Mouse (Mus musculus): ENCODE data around the gene Arhgef25. TPM values are rescaled to one million over a fixed set of nuclear protein-coding genes. Genes with fewer than 3 reads are reported as not detected.
"Not testable (repeated sequence)": the region's sequence is repeated elsewhere in the genome, so short reads cannot be mapped to it uniquely, and the experiment has no call there.

The Arhgef25 gene
- polyA plus RNA-seq, 1 experiment from 2014 or later: 24.7 TPM

DNA sequence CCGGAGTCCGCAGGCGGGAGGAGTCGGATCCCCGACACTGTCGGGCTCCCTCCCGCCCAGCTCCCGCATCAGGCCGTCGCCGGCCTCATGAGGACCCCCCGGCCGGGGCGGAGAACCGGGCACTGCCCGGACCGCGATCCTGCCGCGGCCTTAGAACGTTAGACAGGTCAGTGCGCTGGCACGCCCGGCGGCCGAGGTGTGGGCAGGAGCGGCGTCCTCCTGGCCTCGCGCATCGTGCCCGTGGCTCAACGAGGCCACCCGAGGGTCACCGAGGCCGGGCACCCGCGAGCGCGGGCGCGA, 24.6 kb downstream of the Arhgef25 start:
- Histone ChIP-seq H3K27ac (peak overlapping the region; percentile 25; the same call in 1 of the 2 replicates), H3K9ac (peak overlapping the region; percentile 59)
- under 1% methylated on average over 42 of the region's 42 CpGs for WGBS

DNA sequence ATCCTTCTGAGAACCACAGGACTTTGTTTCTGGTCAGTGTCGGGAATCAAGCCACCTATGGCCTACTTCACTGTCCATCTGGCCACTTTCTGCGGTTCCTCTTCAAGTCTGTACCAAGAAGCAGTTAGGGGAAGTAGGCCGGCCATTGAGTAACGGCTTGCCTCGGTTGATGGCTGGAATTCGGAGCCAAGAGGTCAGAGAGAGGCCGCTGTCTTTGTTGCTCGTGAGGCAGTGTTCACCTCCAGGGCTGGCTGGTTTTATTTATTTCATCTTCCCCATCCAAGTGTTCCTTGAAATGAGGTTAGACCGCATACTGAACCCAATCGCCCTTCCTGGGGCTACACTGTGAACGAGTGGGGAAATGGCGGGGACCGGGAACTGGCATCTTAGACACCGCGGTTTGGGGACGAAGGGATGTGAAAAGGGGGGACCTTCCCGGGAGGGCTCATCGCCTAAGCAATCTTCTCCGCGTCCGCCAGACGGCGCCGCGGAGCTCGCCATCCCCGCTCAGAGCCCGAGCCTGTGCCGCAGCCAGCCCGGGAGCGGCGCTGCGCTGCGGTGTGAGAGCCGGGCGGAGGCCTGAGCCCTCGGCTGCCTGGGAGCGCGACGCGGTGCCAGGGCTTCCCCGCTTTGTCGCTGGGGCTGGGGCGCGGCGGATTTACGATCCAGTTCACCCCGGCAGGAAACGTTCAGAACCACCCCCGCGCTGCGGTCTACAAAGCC, 25.1 kb downstream of the Arhgef25 start, which contains the start of gene B4galnt1:
TSS of gene B4galnt1 (plus strand) at position 595 of the 723 bp plus-strand sequence.
- ATAC-seq (replicated peaks; ENCODE audit: insufficient number of reproducible peaks, insufficient read depth, low FRiP score, low read depth): peak; percentile 73
- no peaks in the 10 kb centered on the region for H3K36me3 ChIP-seq
- H3K4me1 ChIP-seq (replicated peaks): peaks cover 24% of the 10 kb centered on the region
- peak within 1 kb of the TSS; percentile 25; the same call in 1 of the 2 replicates for H3K27ac ChIP-seq
- peak within 1 kb of the TSS; percentile 100 for H3K4me2 ChIP-seq
- peaks cover 68% of the 10 kb centered on the region for H3K27me3 ChIP-seq
- H3K4me3 ChIP-seq: peak within 1 kb of the TSS; percentile 59
- 2% methylated on average over 52 of the region's 52 CpGs for WGBS
- H3K9me3 ChIP-seq (replicated peaks): no peaks in the 10 kb centered on the region
- peak within 1 kb of the TSS; percentile 59 for H3K9ac ChIP-seq

More for the DNA sequence above, 24.6 kb downstream of the Arhgef25 start:
- H3K36me3 ChIP-seq: no peaks in the 10 kb centered on the region
- H3K9me3 ChIP-seq (replicated peaks): no peaks in the 10 kb centered on the region
- peaks cover 73% of the 10 kb centered on the region for H3K27me3 ChIP-seq
- peak overlapping the region; percentile 59 for H3K4me3 ChIP-seq
- H3K4me1 ChIP-seq (replicated peaks): peaks cover 30% of the 10 kb centered on the region
- peak; percentile 15; the same call in 1 of the 2 replicates for ATAC-seq (replicated peaks; ENCODE audit: insufficient number of reproducible peaks, insufficient read depth, low FRiP score, low read depth)
- peak overlapping the region; percentile 100 for H3K4me2 ChIP-seq

DNA sequence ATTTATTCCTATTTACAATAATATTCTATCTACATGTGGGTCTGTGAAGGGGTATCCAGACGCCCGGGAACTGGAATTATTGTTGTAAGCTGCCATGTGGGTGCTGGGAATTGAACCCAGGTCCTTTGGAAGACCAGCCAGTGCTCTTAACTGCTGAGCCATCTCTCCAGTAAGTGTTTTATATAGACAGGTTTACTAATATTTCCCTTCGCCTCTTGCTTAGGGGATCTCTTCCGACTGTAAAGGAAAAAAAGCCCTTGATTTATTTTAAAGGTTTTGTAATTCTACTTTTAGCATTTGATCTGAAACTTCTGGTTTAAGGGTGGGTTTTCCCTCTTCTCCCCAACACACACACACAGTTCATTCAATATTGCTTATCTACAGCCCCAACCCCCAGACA, 25.7 kb downstream of the Arhgef25 start:
- Histone ChIP-seq H3K27me3 (peaks cover 62% of the 10 kb centered on the region), H3K4me1 (replicated peaks) (peaks cover 24% of the 10 kb centered on the region), H3K27ac (no peak overlapping the region), H3K4me3 (no peak overlapping the region), H3K9me3 (replicated peaks) (no peaks in the 10 kb centered on the region), H3K4me2 (0 out of 2 replicates have a peak overlapping the region, but pooled peaks have one; percentile 100), H3K36me3 (no peaks in the 10 kb centered on the region), H3K9ac (no peak overlapping the region)
- 82% methylated on average over 4 of the region's 4 CpGs for WGBS
- no peak for ATAC-seq (replicated peaks; ENCODE audit: insufficient number of reproducible peaks, insufficient read depth, low FRiP score, low read depth)

DNA sequence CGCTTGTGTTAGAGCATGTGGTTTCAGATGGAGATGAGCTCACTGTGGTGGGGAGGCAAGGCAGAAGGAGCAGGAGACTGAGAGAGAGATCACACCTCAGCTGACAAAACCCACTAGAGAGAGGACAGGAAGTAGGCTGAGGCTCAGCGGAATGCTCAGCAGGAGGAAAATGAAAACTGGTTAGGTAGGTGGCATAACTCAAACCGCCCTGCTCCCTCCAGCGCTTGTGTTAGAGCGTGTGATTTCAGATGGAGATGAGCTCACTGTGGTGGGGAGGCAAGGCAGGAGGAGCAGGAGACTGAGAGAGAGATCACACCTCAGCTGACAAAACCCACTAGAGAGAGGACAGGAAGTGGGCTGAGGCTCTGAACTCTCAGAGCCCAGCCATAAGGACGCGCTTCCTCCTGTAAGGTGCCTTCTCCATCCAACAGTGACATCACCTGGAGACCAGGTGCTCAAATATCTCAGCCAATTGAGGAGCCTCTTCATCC, 27.1 kb downstream of the Arhgef25 start:
- H3K9ac ChIP-seq; H3K9me3 ChIP-seq (replicated peaks); H3K27ac ChIP-seq; H3K4me3 ChIP-seq; H3K36me3 ChIP-seq; H3K4me2 ChIP-seq; ATAC-seq (replicated peaks; ENCODE audit: insufficient number of reproducible peaks, insufficient read depth, low FRiP score, low read depth): not testable (repeated sequence)
- Histone ChIP-seq H3K4me1 (replicated peaks) (peaks cover 22% of the 10 kb centered on the region), H3K27me3 (peaks cover 49% of the 10 kb centered on the region)
- WGBS: 39% methylated on average over 7 of the region's 7 CpGs

DNA sequence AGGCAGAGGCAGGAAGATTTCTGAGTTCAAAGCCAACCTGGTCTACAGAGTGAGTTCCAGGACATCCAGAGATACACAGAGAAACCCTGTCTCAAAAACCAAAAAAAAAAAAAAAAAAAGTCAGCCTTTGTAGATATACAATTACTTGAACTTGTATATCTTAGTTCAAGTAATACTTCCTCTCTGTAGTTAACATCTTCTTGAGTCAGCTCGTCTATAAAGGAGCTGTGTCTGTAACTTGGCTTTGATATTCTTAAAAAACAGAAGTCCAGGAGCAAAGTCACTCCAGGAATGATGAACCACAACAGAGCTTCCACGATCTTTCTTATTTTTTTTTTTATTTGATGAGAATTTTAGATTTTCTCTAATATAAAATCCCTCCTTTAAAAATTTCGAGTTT, 29.2 kb downstream of the Arhgef25 start:
- H3K27me3 ChIP-seq: peaks cover 29% of the 10 kb centered on the region
- no peak overlapping the region for H3K27ac ChIP-seq
- no peak overlapping the region for H3K4me2 ChIP-seq
- no peaks in the 10 kb centered on the region for H3K9me3 ChIP-seq (replicated peaks)
- 52% methylated on average over 3 of the region's 3 CpGs for WGBS
- H3K4me1 ChIP-seq (replicated peaks): peaks cover 11% of the 10 kb centered on the region
- H3K4me3 ChIP-seq: no peak overlapping the region
- H3K36me3 ChIP-seq: no peaks in the 10 kb centered on the region
- no peak overlapping the region for H3K9ac ChIP-seq
- no peak for ATAC-seq (replicated peaks; ENCODE audit: insufficient number of reproducible peaks, insufficient read depth, low FRiP score, low read depth)

DNA sequence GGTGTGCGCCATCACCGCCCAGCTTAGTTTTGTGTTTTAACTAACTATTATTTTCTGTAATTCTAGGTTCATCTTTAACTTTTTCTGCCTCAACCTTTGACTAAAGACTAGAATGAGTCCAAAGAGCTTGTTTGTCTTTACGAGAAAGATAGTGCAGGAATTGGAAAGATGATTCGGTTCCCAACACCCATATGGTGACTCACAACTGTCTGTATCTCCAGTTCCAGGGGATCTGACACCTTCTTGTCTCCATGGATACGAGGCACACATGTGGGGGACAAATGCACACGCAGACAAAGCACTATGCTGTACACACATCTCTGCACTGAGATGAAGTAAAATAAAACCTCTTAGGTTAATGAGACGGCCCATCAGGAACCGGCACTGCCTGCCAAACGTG, 29.8 kb downstream of the Arhgef25 start:
- H3K9me3 ChIP-seq (replicated peaks): no peaks in the 10 kb centered on the region
- H3K4me2 ChIP-seq: no peak overlapping the region
- ATAC-seq (replicated peaks; ENCODE audit: insufficient number of reproducible peaks, insufficient read depth, low FRiP score, low read depth): no peak
- H3K9ac ChIP-seq: no peak overlapping the region
- H3K27ac ChIP-seq: no peak overlapping the region
- 75% methylated on average over 9 of the region's 9 CpGs for WGBS
- H3K36me3 ChIP-seq: no peaks in the 10 kb centered on the region
- peaks cover 22% of the 10 kb centered on the region for H3K27me3 ChIP-seq
- no peak overlapping the region for H3K4me3 ChIP-seq
- H3K4me1 ChIP-seq (replicated peaks): peaks cover 5% of the 10 kb centered on the region

DNA sequence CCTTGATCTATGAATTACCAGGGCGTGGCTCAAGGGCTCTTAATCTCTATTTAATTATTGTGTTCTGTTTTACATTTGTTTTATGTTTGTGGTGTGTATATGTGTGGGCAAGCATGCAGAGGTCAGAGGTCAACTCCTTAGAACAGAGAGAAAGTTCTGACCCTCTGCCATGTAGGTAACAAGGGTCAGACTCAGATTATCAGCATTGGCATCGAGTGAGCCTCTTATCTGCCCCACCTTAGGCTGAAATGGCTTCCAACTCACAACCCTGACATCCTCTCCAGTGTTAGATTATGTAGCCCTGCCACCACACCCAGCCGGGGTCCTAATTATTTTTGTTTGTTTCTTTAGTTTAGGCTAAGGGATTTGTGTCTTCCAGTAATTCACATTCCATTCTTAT, 31.4 kb downstream of the Arhgef25 start:
- no peaks in the 10 kb centered on the region for H3K9me3 ChIP-seq (replicated peaks)
- no peak overlapping the region for H3K9ac ChIP-seq
- no peaks in the 10 kb centered on the region for H3K36me3 ChIP-seq
- ATAC-seq (replicated peaks; ENCODE audit: insufficient number of reproducible peaks, insufficient read depth, low FRiP score, low read depth): no peak
- H3K4me2 ChIP-seq: no peak overlapping the region
- H3K4me3 ChIP-seq: no peak overlapping the region
- H3K27ac ChIP-seq: no peak overlapping the region
- no peaks in the 10 kb centered on the region for H3K4me1 ChIP-seq (replicated peaks)
- WGBS: 56% methylated on average over 3 of the region's 3 CpGs
- peaks cover 7% of the 10 kb centered on the region for H3K27me3 ChIP-seq

DNA sequence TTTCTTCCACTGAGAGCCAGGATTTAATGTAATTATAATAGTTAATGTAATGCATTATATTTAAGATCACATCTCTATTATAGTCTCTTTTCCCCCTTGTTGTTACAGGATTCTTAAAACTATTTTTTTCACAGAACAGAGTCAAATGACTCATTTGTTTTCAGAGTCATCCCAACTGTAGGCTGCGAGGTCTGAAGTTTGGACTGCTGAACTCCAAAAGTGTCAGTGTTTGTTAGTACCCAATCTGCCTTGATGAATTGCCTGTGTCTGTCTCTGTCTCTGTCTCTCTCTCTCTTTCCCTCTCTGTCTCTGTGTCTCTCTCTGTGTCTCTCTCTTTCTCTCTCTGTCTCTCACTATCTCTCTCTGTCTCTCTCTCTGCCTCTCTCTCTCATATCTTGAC, 33.4 kb downstream of the Arhgef25 start:
- no peak for ATAC-seq (replicated peaks; ENCODE audit: insufficient number of reproducible peaks, insufficient read depth, low FRiP score, low read depth)
- Histone ChIP-seq H3K9me3 (replicated peaks) (no peaks in the 10 kb centered on the region), H3K4me3 (no peak overlapping the region), H3K27me3 (no peaks in the 10 kb centered on the region), H3K4me1 (replicated peaks) (no peaks in the 10 kb centered on the region), H3K9ac (no peak overlapping the region), H3K27ac (no peak overlapping the region), H3K36me3 (no peaks in the 10 kb centered on the region), H3K4me2 (no peak overlapping the region)
- 79% methylated on average over 1 of the region's 1 CpGs for WGBS

DNA sequence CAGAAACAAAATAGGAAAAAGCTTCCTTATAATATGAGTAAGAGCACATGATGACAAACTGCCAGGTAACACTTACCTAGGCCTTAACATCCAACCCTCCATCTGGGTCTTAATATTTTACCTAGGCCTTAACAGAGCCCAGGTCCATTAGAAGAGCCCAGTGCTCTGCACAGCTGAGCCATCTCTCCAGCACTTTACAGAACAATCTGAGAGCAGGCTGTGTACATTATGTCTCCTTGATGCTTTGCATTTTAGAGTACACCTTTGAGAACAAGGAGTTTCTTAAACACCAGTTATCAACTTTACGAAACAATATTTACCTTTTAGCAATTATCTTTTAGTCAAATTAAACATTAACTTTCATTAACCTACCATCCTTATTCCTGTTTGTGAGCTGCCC, 33.8 kb downstream of the Arhgef25 start:
- H3K9ac ChIP-seq: no peak overlapping the region
- H3K4me1 ChIP-seq (replicated peaks): no peaks in the 10 kb centered on the region
- H3K4me2 ChIP-seq: no peak overlapping the region
- H3K4me3 ChIP-seq: no peak overlapping the region
- no peaks in the 10 kb centered on the region for H3K9me3 ChIP-seq (replicated peaks)
- no peaks in the 10 kb centered on the region for H3K36me3 ChIP-seq
- no peak overlapping the region for H3K27ac ChIP-seq
- ATAC-seq (replicated peaks; ENCODE audit: insufficient number of reproducible peaks, insufficient read depth, low FRiP score, low read depth): no peak
- no peaks in the 10 kb centered on the region for H3K27me3 ChIP-seq
- WGBS: 84% methylated on average over 1 of the region's 1 CpGs

DNA sequence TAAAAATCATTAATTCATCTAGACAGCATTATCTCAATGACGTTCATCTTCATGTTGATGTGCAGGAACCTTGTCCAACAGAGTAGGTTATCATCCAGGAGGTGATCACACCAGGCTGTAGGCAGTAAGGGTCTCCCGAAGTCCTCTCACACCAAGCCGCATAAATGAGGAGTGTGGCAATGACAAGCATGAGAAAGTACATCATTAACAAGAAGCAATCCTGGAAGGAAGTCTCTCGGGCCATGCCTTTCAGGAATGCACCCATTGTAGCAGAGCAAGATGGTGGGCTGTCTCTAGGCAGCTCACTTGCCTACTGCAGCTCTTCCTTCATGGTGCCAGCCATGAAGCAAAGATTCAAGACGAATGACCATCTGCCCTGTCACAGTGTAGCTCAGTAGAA, 35.2 kb downstream of the Arhgef25 start:
- H3K9ac ChIP-seq: no peak overlapping the region
- H3K9me3 ChIP-seq (replicated peaks): no peaks in the 10 kb centered on the region
- H3K4me1 ChIP-seq (replicated peaks): no peaks in the 10 kb centered on the region
- WGBS: 84% methylated on average over 5 of the region's 5 CpGs
- no peak overlapping the region for H3K4me3 ChIP-seq
- no peak overlapping the region for H3K27ac ChIP-seq
- no peaks in the 10 kb centered on the region for H3K27me3 ChIP-seq
- no peak for ATAC-seq (replicated peaks; ENCODE audit: insufficient number of reproducible peaks, insufficient read depth, low FRiP score, low read depth)
- no peaks in the 10 kb centered on the region for H3K36me3 ChIP-seq
- no peak overlapping the region for H3K4me2 ChIP-seq

DNA sequence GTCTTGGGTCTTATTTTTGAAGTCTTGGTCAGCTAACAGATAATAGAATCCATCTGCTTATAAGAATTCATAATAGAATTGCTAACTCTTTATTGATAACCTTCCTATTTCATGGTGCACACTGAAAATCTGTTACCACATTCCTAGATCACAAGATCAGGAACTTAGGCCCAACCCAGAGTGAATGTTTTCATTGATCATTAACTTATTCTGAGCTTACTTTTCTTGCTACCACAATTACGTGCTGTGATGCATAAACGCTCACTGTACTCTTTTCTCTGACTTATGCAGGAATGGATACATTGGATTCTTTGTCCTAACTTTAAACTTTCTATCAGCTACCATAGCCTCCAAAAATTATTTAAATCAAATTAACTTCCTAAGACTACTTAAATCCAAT, 35.6 kb downstream of the Arhgef25 start:
- H3K4me2 ChIP-seq: no peak overlapping the region
- no peaks in the 10 kb centered on the region for H3K27me3 ChIP-seq
- H3K4me3 ChIP-seq: no peak overlapping the region
- 92% methylated on average over 2 of the region's 2 CpGs for WGBS
- H3K9ac ChIP-seq: no peak overlapping the region
- no peaks in the 10 kb centered on the region for H3K9me3 ChIP-seq (replicated peaks)
- no peaks in the 10 kb centered on the region for H3K4me1 ChIP-seq (replicated peaks)
- H3K27ac ChIP-seq: no peak overlapping the region
- H3K36me3 ChIP-seq: no peaks in the 10 kb centered on the region
- ATAC-seq (replicated peaks; ENCODE audit: insufficient number of reproducible peaks, insufficient read depth, low FRiP score, low read depth): no peak

DNA sequence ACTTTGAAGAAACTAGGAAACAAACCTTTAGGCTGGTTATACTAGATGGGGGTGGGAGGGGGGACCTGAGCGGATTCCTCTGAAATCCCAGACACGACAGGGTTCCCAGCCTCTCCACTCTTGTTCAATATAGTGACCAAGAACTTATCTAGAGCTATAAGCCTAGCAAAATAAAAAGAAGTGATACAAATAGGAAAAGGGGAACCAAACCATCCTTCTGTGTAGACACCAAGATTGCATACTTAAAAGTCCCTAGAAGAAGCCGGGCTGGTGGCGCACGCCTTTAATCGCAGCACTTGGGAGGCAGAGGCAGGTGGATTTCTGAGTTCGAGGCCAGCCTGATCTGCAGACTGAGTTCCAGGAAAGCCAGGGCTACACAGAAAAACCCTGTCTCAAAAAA, 36.6 kb downstream of the Arhgef25 start:
- H3K36me3 ChIP-seq: no peaks in the 10 kb centered on the region
- no peaks in the 10 kb centered on the region for H3K4me1 ChIP-seq (replicated peaks)
- WGBS: 86% methylated on average over 7 of the region's 7 CpGs
- H3K9ac ChIP-seq: no peak overlapping the region
- H3K27me3 ChIP-seq: no peaks in the 10 kb centered on the region
- H3K9me3 ChIP-seq (replicated peaks): no peaks in the 10 kb centered on the region
- H3K4me2 ChIP-seq: no peak overlapping the region
- no peak overlapping the region for H3K27ac ChIP-seq
- H3K4me3 ChIP-seq: no peak overlapping the region
- ATAC-seq (replicated peaks; ENCODE audit: insufficient number of reproducible peaks, insufficient read depth, low FRiP score, low read depth): no peak
